Mouse (Mus musculus): Measurements from ENCODE around the gene Srp68.
"Not testable (repeated sequence)": the region's sequence is repeated elsewhere in the genome, so short reads cannot be mapped to it uniquely, and the experiment has no call there.

Gene Srp68

DNA sequence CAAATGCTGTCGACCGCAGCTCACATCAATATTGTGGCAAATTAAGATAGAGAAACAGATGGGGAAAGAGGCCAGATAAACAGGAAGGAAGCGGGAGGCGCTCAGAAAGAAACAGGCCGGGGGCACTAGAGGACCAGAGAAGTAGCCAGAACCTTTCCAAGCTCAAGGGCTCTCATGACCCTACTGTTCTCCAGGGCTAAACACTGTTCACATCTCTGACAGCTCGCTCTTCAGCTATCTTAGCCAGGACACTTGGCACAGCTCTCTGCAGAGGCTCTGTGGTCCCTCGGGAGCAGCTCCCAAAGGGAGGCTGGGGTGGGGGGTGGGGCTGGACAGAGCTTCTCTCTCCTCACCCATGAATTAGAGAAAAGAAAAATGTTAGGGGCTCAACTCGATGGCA lies 16.5 kb upstream of the Srp68 start:
- in situ Hi-C loops (cut with MboI; ENCODE audit: low pct_unique_long_range_greater_than_20kb in 1 of 2, low sequenced_read_pairs in 2 of 2, unreplicated experiment in 1 of 2): no loop called here

DNA sequence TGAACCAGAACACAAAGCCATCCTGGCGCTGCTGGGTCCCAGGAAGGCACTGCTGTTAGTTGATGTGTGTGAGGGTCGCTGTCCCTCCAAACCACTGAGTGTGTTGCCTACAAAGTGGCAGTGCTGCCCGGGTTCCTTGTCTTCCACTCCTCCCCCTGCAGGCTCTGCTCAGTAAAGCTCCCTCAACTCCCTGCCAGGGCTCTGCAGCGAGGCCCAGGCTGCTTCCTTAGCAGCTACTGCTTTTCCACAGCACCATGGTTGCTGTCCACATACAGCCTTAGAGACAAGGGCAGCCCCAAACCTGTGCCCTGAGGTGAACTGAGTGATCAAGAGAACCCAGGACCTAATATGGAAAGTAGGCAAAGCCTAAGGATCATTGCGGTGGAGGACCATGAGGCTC lies 13.3 kb upstream of the Srp68 start:
- in situ Hi-C loops (cut with MboI; ENCODE audit: low pct_unique_long_range_greater_than_20kb in 1 of 2, low sequenced_read_pairs in 2 of 2, unreplicated experiment in 1 of 2): loop anchor here in 1 of 2 experiments (10.0 kb wide), 1 partner anchor 63 kb away; no protein-coding TSS in a partner anchor

DNA sequence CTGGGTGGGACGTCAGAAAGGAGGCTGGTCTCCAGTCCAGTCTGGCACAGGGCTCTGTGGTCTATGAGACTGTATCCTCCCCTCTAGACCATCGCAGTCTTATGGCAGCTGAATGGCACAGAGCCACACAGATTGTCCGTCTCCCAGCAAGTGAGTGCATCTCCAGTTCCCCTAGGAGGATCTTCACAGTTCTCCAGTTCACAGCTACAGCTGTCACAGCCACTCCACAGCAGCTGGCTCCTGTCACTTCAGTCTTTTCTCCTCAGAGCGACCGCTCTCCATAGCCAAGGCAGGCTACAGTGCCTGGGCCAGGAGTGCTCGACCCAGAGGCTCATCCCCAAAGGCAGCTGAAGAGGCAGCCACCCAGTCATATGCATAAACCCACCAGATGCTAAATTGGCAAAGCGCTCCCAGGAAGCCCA lies 11.8 kb upstream of the Srp68 start:
- in situ Hi-C loops (cut with MboI; ENCODE audit: low pct_unique_long_range_greater_than_20kb in 1 of 2, low sequenced_read_pairs in 2 of 2, unreplicated experiment in 1 of 2): loop anchor here in 1 of 2 experiments (10.0 kb wide), 1 partner anchor 61 kb away; no protein-coding TSS in a partner anchor

DNA sequence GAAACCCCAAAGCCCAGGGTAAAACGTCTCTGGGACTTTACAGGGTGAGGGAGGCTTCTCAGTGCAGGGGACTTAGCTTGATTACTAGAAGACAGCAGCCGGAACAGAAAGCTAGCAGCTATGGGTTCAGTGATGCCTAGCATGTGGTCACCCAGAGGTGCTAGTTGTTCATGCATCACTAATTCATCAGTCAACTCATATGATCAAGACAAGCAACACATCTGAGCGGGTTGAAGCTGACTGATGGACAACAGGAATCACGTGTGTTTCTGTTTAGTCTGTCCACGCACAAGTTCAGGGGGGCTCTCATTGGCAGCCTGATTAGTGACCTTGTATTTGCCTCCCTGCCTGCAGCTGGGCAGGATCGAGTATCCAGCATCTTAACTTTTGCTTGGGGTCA lies 10.0 kb upstream of the Srp68 start:
- in situ Hi-C loops (cut with MboI; ENCODE audit: low pct_unique_long_range_greater_than_20kb in 1 of 2, low sequenced_read_pairs in 2 of 2, unreplicated experiment in 1 of 2): loop anchor here in 1 of 2 experiments (10.0 kb wide), 1 partner anchor 59 kb away; no protein-coding TSS in a partner anchor

DNA sequence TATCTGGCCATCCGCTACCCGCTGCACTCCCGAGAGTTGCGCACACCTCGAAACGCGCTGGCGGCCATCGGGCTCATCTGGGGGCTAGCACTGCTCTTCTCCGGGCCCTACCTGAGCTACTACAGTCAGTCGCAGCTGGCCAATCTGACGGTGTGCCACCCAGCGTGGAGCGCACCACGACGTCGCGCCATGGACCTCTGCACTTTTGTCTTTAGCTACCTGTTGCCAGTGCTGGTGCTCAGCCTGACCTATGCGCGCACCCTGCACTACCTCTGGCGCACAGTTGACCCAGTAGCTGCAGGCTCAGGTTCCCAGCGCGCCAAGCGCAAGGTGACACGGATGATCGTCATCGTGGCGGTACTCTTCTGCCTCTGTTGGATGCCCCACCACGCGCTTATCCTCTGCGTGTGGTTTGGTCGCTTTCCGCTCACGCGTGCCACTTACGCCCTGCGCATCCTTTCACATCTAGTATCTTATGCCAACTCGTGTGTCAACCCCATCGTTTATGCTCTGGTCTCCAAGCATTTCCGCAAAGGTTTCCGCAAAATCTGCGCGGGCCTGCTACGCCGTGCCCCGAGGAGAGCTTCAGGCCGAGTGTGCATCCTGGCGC lies 9.0 kb upstream of the Srp68 start:
- in situ Hi-C loops (cut with MboI; ENCODE audit: low pct_unique_long_range_greater_than_20kb in 1 of 2, low sequenced_read_pairs in 2 of 2, unreplicated experiment in 1 of 2): loop anchor here in 1 of 2 experiments (10.0 kb wide), 1 partner anchor 58 kb away; no protein-coding TSS in a partner anchor

DNA sequence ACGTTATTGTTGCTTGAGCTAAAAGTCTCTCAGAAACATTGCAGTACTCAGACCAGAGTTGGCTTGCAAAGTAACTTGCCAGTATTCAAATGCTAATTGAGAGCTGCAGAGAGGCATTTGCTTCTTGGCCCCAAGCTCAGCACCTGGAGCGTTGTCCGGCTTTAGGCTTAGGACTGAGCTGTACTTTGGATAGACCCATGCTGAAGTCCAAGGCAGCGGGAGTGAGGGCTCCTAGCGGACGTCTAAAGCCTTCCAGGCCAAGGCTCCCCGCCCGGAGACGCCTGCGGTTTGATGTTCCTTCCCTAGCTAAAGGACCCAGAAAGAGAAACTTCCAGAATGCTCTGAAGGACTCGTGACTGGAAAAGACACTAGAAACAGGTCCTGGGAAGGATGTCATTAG lies 8.1 kb upstream of the Srp68 start:
- in situ Hi-C loops (cut with MboI; ENCODE audit: low pct_unique_long_range_greater_than_20kb in 1 of 2, low sequenced_read_pairs in 2 of 2, unreplicated experiment in 1 of 2): loop anchor here in 1 of 2 experiments (10.0 kb wide), 1 partner anchor 57 kb away; no protein-coding TSS in a partner anchor

DNA sequence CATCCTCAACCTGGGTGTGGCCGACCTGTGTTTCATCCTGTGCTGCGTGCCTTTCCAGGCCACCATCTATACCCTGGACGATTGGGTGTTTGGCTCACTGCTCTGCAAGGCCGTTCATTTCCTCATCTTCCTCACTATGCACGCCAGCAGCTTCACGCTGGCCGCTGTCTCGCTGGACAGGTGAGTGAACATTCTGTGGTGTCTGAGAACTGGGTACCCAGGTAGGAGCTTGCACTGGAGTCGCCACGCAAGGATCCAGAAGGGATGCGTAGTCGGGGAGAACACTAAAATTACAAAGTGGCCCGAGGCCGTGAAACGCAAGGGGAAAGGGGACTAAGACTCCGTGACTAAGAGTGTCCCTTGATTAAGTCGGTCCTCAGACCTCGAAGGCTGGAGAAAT lies 7.7 kb upstream of the Srp68 start:
- in situ Hi-C loops (cut with MboI; ENCODE audit: low pct_unique_long_range_greater_than_20kb in 1 of 2, low sequenced_read_pairs in 2 of 2, unreplicated experiment in 1 of 2): loop anchor here in 1 of 2 experiments (10.0 kb wide), 1 partner anchor 57 kb away; no protein-coding TSS in a partner anchor

DNA sequence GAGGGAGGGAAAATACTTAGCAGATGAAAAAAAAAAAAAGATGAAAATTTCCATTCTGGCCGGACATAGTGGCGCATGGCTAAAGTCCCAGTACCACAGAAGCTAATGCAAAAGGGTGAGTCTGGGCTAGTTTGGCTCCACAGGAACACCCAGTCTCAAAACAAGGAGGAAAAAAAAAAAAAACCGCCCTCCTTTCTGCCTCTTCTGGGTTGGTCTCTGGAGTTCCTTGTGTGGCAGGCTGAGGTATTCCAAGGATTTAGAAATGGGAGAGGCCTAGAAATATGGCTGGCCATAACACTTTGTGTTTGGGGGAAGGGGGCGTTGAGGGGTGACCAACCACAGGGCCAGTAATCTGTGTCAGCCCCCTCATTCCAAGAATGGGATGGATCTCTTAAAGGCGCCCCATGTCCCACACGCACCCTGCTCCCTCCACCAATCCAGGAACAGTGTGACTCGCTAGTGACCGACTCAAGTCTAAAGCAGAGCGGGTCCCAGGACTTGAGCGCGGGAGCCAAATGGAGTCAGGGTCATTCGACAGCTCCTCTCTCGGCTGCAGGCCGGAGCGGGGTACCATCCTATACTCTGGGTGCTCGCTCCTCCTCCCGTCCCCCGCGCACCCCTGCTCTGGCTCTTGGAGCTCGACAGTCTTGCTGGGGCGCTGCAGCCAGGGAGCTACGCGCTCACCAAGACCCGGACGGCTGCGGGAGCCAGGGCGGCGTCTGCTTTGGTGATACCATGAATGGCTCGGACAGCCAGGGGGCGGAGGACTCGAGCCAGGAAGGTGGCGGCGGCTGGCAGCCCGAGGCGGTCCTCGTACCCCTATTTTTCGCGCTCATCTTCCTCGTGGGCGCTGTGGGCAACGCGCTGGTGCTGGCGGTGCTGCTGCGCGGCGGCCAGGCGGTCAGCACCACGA lies 7.0 kb upstream of the Srp68 start, which contains the start of gene Galr2:
Gene Galr2, plus strand, starts transcription at position 189 of the 913 bp plus-strand sequence.
- in situ Hi-C loops (cut with MboI; ENCODE audit: low pct_unique_long_range_greater_than_20kb in 1 of 2, low sequenced_read_pairs in 2 of 2, unreplicated experiment in 1 of 2): loop anchor here in 1 of 2 experiments (10.0 kb wide), 1 partner anchor 56 kb away; no protein-coding TSS in a partner anchor

DNA sequence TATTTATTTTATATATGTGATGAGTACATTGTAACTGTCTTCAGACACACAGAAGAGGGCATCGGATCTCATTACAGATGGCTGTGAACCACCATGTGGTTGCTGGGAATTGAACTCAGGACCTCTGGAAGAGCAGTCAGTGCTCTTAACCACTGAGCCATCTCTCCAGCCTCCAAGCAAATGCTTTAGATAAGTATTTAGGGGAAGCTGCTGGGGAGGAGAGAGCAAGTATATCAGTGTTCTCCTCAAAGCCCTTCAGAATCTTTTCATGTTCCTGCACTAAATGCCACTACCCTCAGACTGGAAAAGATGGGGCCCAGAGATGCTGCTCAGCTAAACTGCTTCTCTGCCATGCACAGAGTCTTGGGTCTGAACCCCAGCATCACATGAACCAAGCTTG lies 3.2 kb upstream of the Srp68 start:
- in situ Hi-C loops (cut with MboI; ENCODE audit: low pct_unique_long_range_greater_than_20kb in 1 of 2, low sequenced_read_pairs in 2 of 2, unreplicated experiment in 1 of 2): not testable (repeated sequence)

DNA sequence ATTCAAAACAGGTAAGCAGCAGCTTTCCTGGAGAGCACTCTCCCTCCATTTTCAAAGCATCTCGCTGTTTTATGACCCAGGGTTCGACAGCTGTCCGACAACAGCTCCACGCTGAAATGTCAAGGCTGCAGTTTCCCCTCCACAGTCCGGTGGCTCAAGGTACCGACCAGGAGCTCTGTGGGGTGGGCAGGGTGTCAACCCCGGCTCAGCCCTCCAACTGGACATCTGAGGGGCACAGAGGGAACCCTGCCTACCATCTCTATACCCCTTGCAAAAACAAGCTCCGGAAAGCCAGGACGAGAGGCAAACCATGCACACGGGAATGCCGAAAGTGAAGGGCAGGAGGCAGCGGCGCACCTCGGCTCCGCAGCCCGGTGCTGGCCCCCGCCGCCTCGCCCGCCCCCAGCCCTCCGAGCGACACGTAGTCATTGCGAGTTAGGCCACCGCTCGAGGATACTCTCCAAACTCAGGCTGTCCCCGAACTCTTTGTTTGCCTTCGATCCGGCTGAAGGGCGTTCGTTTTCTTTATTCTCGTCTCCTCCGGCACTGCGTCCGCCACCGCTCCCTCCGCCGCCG lies 460 bp downstream of the Srp68 start:
- in situ Hi-C loops (cut with MboI; ENCODE audit: low pct_unique_long_range_greater_than_20kb in 1 of 2, low sequenced_read_pairs in 2 of 2, unreplicated experiment in 1 of 2): no loop called here

DNA sequence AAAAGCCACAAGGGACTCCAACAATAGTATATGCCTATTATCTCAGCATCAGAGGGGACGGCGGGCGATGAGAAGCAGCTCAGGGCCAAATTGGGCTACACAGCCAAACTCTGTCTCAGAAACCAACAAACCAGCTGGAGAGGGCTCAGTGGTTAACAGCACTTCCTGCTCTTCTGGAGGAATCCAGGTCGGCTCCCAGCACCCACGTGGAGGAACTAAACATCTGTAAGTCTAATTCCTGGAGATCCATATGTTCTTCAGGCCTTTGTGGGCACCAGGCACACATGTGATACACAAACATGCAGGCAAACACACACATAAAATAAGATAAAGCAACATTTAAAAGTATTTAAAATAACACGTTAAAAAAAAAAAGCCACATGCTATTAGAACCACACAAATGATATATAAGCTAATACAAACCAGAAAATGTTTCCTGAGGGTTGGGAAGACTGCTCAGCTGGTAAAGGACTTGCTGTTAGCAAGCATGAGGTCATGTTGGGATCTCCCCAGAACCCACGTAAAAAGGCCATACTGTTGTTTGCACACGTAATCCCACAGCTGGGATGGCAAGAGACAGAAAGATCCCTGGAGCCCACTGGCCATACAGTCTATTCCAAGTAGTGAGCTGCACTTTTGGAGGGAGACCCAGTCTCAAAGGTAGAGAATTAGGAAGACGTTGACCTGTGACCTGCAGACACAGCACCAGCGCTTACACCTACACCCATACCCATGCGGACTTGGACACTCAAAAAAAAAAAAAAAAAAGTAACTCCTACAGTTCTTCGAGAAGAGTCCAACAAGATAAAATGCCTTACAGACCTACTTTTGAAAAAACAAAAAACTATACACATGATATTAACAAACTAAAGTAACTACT lies 1.2 kb downstream of the Srp68 start:
- in situ Hi-C loops (cut with MboI; ENCODE audit: low pct_unique_long_range_greater_than_20kb in 1 of 2, low sequenced_read_pairs in 2 of 2, unreplicated experiment in 1 of 2): no loop called here

DNA sequence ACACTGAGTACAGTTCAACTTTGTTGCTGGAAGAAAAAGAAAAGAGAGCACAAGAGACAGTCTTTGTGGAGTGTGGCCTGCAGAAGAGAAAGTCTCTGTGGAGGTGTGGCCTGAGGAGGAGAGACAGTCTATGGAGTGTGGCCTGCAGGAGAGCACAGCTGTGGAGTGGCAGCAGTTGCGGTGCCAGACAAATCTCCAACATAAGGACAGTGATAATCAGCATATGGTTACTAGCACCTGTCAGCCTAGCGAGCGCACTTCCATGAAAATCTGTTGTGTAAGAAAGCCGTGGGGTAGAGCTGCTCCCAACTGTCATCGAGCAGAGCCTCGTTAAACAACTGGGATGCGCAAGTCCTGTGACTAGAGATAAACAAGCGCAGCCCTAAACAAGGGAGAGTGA lies 4.5 kb downstream of the Srp68 start:
- in situ Hi-C loops (cut with MboI; ENCODE audit: low pct_unique_long_range_greater_than_20kb in 1 of 2, low sequenced_read_pairs in 2 of 2, unreplicated experiment in 1 of 2): no loop called here

DNA sequence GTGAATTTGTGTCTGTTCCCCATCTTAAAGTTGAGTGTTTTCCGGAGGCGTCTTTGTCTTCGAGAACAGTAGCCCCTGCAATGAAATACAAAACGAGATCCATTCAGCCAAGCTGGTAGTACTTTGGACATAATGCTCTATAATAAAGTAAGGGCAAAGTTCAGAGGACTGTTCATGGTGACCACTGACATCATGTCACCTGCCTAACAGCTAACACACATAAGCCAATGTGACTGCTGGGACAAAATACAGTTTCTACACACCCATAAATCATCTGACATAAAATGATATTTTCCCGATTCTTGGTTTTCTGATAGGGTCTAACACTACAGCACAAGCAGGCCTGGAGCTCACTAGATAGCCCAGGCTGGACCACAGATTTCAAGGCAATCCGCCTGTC lies 5.7 kb downstream of the Srp68 start:
- in situ Hi-C loops (cut with MboI; ENCODE audit: low pct_unique_long_range_greater_than_20kb in 1 of 2, low sequenced_read_pairs in 2 of 2, unreplicated experiment in 1 of 2): no loop called here

DNA sequence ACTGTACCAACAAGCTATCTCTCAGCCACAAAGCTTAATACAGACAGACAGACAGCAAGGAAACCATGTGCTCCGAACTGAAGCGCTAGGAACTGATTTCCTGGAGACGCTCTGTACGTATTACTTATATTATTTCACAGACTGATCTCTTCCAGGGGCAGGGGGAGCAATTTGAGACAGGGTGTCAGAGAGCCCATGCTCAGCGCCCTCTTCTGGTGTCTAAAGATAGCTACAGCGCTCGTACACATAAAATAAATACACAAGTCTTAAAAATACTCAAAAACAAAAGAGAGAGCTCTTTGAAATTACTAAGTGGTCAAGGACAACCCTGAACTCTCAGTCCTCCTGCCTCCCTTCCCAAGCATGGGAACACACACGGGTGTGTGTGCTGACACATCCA lies 6.4 kb downstream of the Srp68 start:
- in situ Hi-C loops (cut with MboI; ENCODE audit: low pct_unique_long_range_greater_than_20kb in 1 of 2, low sequenced_read_pairs in 2 of 2, unreplicated experiment in 1 of 2): no loop called here

DNA sequence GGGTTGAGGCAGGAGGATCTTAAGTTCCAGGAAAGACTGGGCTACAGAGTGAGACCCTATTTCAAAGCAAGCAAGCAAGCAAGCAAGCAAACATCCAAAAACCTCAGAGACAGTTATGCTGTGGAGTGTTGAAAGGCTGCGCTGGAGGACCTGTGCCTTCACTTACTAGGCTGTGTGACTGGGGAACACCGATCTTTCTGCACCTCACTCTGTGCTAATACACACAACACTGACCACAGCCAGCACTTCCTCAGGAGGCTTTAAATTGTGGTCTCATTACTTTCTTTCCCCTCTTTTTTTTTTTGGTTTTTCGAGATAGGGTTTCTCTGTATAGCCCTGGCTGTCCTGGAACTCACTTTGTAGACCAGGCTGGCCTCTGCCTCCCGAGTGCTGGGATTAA lies 8.2 kb downstream of the Srp68 start:
- in situ Hi-C loops (cut with MboI; ENCODE audit: low pct_unique_long_range_greater_than_20kb in 1 of 2, low sequenced_read_pairs in 2 of 2, unreplicated experiment in 1 of 2): no loop called here

DNA sequence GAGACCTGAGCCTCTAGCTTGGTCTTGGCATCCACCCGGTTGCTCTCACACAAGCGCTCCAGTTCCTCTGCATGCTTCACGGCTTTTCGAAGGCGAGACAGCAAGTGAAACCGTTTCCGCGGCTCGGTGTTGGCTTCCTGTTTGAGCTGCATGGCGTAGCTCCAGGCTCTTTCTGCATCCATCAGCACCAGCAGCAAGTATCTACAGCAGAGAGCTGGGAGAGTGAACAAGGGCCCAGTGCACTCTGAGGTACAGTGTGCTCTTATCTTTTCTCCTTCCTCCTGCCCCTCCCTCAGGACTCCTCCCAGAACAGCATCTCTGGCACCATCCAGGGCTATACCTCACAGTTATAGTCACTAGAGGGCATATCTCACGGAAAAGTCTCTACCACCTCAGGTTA lies 8.7 kb downstream of the Srp68 start:
- in situ Hi-C loops (cut with MboI; ENCODE audit: low pct_unique_long_range_greater_than_20kb in 1 of 2, low sequenced_read_pairs in 2 of 2, unreplicated experiment in 1 of 2): no loop called here

DNA sequence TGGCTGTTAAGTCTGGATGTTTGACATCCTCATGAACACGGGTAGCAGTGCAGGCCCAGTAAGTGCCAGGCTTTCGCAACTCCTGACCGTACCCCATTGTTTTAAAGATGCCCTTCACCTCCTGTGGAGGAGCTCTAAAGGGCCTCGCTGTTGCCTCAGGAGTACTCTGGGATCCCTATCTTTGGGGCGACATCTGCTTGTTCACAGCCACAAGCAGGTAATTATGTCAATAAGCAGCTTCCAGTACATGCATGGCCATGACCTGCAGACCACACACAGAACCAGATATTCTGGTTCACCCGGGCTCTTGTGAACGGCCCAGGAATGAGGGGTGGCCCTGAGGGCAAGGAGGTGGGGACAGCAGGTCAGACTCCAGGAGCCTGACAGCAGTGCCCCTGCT lies 13.8 kb downstream of the Srp68 start:
- in situ Hi-C loops (cut with MboI; ENCODE audit: low pct_unique_long_range_greater_than_20kb in 1 of 2, low sequenced_read_pairs in 2 of 2, unreplicated experiment in 1 of 2): no loop called here

DNA sequence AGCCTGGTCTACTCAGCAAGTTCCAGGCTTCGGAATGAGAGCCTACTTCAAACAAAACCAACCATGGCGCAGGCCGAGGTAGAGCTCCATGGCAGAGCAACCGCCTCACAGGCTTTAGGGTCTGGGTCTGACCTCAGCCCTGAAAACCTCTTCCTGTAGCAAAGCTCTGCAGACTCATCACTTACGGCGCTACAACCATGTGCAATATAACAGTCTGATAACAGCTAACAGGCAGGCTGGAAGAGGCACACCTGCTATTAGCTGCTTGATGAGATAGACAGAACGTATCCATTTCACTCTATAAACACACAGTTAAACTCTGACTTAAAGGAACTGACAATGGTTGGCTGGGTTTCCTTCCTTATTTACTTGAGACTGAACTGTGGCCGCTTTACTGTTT lies 14.6 kb downstream of the Srp68 start:
- in situ Hi-C loops (cut with MboI; ENCODE audit: low pct_unique_long_range_greater_than_20kb in 1 of 2, low sequenced_read_pairs in 2 of 2, unreplicated experiment in 1 of 2): no loop called here
